Mouse (Mus musculus) thymus, postnatal 10 days (tissue): ENCODE results near the gene Adamts12.

Source experiments
- DNase-seq, 2 experiments: peaks; one replicate each; pipeline ENCODE4 v3.0.0; 2021; ENCODE audit warnings: low spot score in 2 of 2

Adamts12 gene

GRCm38 (mm10) chr15:11082961-11083569 lies 18.5 kb downstream of the Adamts12 start:
- DNase-seq, result no peak

- no peak for DNase-seq
These were observed 19.1 kb downstream of the Adamts12 start for GRCm38 (mm10) chr15:11083678-11084077.

- DNase-seq, result no peak
These were observed 19.8 kb downstream of the Adamts12 start for GRCm38 (mm10) chr15:11084241-11084992.

- DNase-seq, result no peak
These were observed 20.4 kb downstream of the Adamts12 start for GRCm38 (mm10) chr15:11084993-11085365.

GRCm38 (mm10) chr15:11089494-11089893 lies 24.9 kb downstream of the Adamts12 start:
- DNase-seq, result no peak

- DNase-seq, result no peak
These were observed 31.0 kb downstream of the Adamts12 start for GRCm38 (mm10) chr15:11095566-11095965.

GRCm38 (mm10) chr15:11097967-11098702 lies 33.5 kb downstream of the Adamts12 start:
- DNase-seq, result no peak

- DNase-seq, result no peak
These were observed 34.4 kb downstream of the Adamts12 start for GRCm38 (mm10) chr15:11098940-11099339.

GRCm38 (mm10) chr15:11100917-11101316 lies 36.3 kb downstream of the Adamts12 start:
- DNase-seq, result no peak

- DNase-seq, result no peak
These were observed 40.5 kb downstream of the Adamts12 start for GRCm38 (mm10) chr15:11105101-11105500.

- no peak for DNase-seq
These were observed 42.8 kb downstream of the Adamts12 start for GRCm38 (mm10) chr15:11107376-11107775.

GRCm38 (mm10) chr15:11114631-11115197 lies 50.1 kb downstream of the Adamts12 start:
- DNase-seq, result no peak

- DNase-seq, result no peak
These were observed 51.7 kb downstream of the Adamts12 start for GRCm38 (mm10) chr15:11116303-11116702.

- DNase-seq, result no peak
These were observed 52.3 kb downstream of the Adamts12 start for GRCm38 (mm10) chr15:11116853-11117252.

- DNase-seq, result no peak
These were observed 53.8 kb downstream of the Adamts12 start for GRCm38 (mm10) chr15:11118371-11118770.

GRCm38 (mm10) chr15:11121721-11122120 lies 57.1 kb downstream of the Adamts12 start:
- DNase-seq, result no peak

GRCm38 (mm10) chr15:11125361-11125760 lies 60.8 kb downstream of the Adamts12 start:
- DNase-seq, result no peak

- DNase-seq, result no peak
These were observed 63.9 kb downstream of the Adamts12 start for GRCm38 (mm10) chr15:11128457-11128856.

GRCm38 (mm10) chr15:11132586-11133558 lies 68.3 kb downstream of the Adamts12 start:
- DNase-seq, result no peak

- no peak for DNase-seq
These were observed 81.0 kb downstream of the Adamts12 start for GRCm38 (mm10) chr15:11145581-11145980.

- no peak for DNase-seq
These were observed 94.8 kb downstream of the Adamts12 start for GRCm38 (mm10) chr15:11159386-11159785.
